Mouse (Mus musculus) B cell, adult 67 days (primary cell): ENCODE measurements around the gene Gjc1. TPM values are rescaled to one million over a fixed set of nuclear protein-coding genes. Genes with fewer than 3 reads are reported as not detected.

ENCODE experiments used
- total RNA-seq, 2 experiments: library from RNA; stranded (reverse); gene quantifications; 4 replicates each; pipeline ENCODE4 v1.2.4; 2023

Gjc1 gene
- total RNA-seq: not detected

DNA sequence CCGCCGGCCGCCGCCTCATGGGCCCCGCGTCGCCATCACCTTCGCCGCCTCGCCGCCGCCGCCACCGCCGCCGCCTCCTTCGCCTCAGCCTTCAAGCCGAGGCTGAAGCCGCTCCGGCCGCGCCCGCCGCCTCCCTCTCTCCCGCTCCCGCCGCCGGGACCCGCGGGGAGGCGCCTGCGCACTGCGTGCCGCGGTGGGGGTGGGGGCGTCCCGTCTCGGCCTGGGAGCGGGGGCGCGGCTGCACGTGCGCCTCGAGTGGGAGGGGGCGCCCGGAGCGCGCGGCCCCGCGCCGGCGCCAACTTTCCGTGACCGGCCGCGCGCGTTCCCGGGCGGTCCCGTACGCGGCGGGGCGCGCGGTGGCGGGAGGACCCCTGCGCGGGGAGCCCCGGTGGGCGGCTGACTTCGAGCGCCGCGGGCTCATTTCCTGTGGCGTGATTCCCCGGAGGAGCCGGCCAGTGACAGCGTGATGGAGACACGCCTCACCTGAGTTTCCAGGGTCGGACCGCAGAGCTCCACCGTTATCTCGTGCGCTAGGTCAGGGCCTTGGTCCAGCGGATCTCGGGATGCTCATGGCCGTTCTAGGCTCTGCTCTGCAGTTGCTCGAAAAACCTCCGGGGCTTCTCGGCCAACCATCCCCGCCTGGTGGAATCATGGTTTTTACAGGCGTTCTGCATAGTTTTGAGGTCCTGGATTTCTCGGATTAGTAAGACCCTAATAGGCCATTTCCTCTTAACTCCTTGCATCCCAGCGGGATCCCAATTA lies at the start of gene Gjc1:
Gjc1 (minus strand) TSS at position 680 of the 762 bp plus-strand sequence.

DNA sequence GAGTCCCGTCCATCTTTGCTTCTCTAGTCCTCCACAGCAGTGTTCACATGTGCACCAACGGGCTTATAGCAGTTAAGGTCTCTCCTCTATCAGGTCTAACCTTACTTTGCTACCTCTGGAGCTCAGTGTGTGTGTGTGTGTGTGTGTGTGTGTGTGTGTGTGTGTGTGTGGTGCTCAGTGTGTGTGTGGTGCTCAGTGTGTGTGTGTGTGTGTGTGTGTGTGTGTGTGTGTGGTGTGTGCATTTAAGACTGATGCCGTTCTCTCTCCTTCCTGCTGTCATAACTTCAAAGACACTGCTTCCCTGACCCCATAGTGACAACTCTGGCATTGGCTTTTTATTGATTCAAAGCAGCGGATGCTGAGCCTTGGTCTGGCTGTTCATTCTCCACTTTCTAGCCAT lies 16.0 kb upstream of the Gjc1 start, which contains the start of gene Higd1b:
Higd1b (plus strand) TSS at position 301 of the 400 bp plus-strand sequence.

DNA sequence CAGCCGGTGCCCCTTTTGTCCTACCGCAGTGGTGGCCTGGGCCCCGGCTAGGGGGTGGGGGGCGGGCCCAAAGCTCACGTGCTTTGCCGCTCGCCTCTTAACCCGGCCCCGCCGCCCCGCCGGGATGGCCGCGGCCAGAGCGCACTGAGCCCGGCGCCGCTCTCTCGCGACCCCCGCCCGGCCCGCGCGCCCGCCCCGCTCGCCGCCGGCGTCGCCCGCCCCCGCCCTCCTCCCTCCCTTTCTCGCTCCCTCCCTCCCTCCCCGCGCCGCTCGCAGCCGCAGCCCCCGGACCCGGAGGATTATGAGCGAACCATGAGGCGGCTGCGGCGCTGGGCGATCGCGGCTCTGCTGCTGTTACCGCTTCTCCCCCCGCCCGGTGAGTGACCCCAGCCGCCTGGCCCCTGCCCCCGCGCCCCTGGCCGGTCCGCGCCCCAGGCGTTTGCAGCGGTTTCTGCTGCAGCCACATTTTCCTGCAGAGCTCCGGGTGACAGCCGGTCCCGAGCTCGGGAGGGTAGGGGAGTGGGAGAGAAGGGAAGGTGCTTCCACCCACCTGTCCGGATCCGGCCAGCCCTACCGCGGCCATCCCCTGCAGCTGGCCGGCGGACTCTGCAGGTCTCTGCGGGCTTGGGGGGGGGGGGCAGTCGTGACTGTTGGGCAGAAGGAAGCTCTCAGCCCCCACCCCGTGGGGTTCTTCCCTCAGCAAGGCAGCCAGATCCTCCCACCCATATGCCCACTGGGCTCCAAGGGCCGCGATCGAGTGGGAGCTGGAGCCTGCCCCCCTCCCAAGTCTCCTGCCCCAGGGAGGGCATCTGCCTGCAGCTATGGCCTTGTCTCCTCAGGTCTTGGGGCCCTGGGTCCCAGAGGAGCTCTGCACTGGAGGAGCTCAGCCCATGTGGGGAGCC lies 57.9 kb downstream of the Gjc1 start, which contains the start of gene Adam11:
Adam11 (plus strand) TSS at position 131 of the 902 bp plus-strand sequence.

Other genes starting within 250 kb of the Gjc1 start
- gene Gm11627, start 240.2 kb downstream of the Gjc1 start, total RNA-seq: not detected
- gene Fzd2, start 215.3 kb downstream of the Gjc1 start, total RNA-seq: not detected
- gene Meioc, start 156.0 kb downstream of the Gjc1 start, total RNA-seq: not detected
- 10 to 100 TPM; 24.4 to 25.1 TPM for gene Ccdc43, start 121.9 kb downstream of the Gjc1 start, total RNA-seq
- under 1 TPM in 1 of 2 experiments, not detected in 1; 0.52 TPM for gene Adam11, start 58.3 kb downstream of the Gjc1 start, total RNA-seq
- not detected for gene Higd1b, start 16.1 kb upstream of the Gjc1 start, total RNA-seq
- gene Eftud2, start 61.3 kb upstream of the Gjc1 start, total RNA-seq: 100 to 1,000 TPM; 128 to 132 TPM
- gene Ccdc103, start 61.5 kb upstream of the Gjc1 start, total RNA-seq: not detected
- not detected for gene Fam187a, start 65.5 kb upstream of the Gjc1 start, total RNA-seq
- gene Gfap, start 81.2 kb upstream of the Gjc1 start, total RNA-seq: not detected
- gene Kif18b, start 105.4 kb upstream of the Gjc1 start, total RNA-seq: under 1 TPM; 0.21 to 0.84 TPM
- gene C1ql1, start 127.0 kb upstream of the Gjc1 start, total RNA-seq: not detected
- gene Nmt1, start 208.5 kb upstream of the Gjc1 start, total RNA-seq: 10 to 100 TPM; 55.5 to 61.3 TPM
- 10 to 100 TPM; 15.0 to 20.2 TPM for gene Dcakd, start 208.6 kb upstream of the Gjc1 start, total RNA-seq